Mouse (Mus musculus) CD4-positive, CD25-positive, alpha-beta regulatory T cell, adult 2 months (primary cell): ENCODE measurements at regions not wholly inside any gene's neighbourhood (a gene's known extent, or its start where the extent isn't known, plus 50 kb on each side); places are given as distances from the start of the nearest gene placed in this dataset.
A peak's percentile ranks its signal among the peaks of the same experiment; 100 is the strongest.
"Not testable (repeated sequence)": the region's sequence is repeated elsewhere in the genome, so short reads cannot be mapped to it uniquely, and the experiment has no call there.

Experiments
- DNase-seq: peaks from one replicate; pipeline ENCODE4 v3.0.0-alpha.2; 2012; ENCODE audit warnings: low read depth, low spot score

DNA sequence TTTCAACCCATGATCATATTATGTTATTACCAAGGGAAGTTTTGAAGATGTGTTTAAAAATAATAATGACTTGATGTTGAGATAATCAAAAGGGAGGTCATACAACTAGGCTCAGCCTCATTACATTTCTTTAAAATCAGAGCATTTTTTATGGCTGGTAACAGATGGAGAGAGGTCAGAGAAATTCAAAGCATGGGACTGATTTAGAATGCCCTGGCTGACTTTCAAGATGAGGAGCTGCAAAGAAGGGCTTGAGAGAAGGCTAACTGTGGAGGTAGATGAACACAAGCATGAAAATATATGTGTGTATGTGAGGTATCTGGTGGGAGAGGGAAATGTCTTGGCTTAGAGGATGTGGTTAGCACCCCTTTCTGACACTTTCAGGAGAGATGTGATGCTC is 502.6 kb upstream of the Gdi2 start:
- DNase-seq: not testable (repeated sequence)

DNA sequence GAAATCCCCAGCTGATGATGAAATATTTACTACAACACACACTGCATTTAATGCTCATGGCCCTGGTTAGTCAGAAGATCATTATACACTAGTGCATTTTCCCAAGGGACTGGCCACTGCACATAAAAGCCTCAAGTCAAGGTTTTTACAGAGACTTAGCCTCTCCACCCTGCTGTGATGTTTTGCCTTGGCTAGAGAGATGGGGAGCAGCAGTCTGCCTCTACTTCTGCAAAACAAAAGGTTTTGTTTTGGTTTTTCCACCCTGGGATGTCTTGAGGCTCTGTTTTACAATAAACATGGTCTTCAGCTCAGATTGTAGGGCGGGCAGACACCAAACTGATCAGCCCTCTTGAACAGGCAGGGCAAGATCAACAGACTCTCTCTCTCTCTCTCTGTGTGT is 500.9 kb upstream of the Gdi2 start:
- peak; percentile 3 for DNase-seq

DNA sequence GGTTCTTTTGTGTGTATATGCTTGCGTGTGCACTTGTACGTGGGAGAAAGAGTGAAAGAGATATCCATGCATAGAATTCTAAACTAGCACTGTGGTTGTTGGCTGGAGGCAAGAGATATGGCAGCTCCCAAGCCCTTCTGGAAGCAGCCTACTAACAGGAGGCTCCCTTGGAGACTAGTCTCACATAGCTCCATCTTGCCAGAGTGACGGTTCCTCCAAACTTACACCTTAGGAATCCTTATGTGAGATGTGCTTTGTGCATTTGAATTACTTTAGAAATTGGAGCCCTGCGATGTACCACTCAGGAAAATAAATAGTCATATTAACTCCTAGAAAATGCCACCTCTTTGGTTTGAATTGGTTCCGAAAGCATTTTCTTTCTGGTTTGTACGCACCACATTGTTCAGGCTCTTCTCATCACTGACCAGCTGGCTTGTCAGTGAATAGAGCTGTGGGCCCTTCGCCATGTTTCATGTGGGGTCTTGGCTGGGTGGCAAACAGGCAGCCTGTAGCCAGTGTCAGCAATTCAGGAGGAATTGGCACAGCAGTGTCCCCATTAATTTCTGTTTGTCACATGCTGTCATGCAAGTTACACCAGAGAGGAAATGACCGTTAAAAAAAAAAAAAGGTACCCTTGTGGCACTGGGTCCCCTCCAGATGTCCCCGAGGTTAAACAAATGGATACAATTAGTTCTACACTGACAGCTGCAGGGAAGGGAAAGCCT is 491.3 kb upstream of the Gdi2 start:
- not testable (repeated sequence) for DNase-seq

DNA sequence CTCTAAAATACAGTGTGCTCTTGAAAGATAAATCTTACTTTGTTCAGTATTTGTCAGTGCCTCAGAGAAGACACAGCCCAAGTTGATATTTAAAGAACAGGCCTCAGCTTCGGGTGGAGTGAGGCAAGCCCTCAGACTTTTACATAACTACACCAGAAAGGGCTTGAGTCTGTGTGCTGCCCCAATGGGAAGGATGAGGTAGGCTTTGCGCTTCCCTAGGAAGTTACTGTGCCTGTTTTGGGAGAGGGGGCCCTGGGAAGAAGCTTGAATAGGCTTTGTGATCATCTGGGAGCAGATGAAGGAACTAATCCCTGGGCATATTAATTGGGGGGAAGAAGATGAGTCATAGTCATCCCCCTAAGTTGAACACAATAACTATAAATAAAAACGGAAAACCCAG is 454.4 kb upstream of the Gdi2 start:
- not testable (repeated sequence) for DNase-seq

DNA sequence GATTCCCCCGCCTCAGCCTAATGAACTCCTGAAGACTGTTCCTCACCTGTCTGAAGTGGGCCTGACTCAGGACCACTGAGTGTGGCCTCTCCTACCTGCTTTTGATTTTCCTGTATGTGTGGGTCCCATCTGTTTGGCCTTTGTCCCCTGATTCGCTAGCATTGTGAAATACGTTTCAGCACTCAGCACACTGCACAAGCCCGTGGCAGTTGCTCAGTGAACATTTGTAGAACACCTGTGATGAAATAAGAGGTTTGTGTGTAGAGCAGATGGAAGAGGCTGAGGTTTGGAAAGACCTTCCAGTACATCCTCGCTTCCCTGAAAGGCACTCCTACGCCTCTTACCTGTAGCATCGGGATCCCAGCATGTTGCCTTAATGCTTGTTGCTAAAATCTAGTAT is 447.9 kb upstream of the Gdi2 start:
- not testable (repeated sequence) for DNase-seq

DNA sequence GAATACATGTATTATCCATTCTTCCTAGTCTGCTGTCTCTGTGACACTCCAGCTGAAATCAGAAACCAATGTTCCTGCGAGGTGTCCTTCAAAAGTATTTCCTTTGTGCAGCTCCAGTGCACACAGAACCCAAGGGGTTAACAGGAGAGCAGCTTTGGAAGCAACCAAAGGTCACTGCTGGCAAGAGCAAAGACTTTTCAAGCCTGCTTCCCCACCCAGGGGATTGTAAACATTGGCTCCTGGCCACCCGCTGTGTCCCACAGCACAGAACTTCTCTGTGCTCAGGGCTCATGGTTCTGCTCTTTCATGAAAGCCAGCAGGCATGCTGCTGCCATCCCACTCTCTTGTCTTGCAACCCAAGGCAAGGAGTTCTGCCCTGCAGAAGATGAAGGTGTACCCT is 431.3 kb upstream of the Gdi2 start:
- DNase-seq: not testable (repeated sequence)

DNA sequence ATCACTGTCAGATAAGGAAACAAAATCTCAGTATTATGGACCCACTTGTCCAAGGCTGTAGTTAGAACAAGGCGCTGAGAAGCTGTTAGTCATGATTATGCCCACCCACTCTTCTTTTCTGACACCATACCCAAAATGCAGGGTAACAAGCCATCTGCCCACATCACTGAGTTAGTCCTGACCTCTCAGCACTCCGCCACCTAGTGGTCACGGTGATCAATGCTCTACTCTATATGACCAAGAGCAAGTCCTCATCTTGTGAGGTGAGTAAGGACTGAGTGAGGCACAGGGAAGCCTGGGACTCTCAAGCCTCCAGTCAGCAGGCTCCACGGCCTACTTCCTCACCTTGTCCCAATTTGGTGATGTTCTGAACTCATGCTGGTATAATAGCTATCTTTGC is 409.7 kb upstream of the Gdi2 start:
- not testable (repeated sequence) for DNase-seq

DNA sequence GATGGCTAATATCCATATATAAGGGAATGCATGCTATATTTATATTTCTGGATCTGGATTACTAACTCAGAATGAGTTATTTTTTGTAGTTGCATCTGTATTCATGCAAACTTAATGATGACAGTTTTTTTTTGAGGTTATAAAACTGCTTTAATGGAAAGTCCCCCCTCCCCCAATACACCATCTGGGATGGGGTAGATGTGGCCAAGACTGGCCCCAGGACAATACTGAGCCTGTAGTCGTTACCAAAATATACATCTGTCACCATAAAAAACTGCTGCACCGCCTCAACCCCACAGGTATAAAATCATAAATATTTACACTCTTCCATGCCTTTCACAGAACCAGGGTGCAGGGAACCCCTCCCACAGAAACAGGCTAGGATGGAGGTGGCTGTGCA is 400.6 kb upstream of the Gdi2 start:
- DNase-seq: not testable (repeated sequence)

DNA sequence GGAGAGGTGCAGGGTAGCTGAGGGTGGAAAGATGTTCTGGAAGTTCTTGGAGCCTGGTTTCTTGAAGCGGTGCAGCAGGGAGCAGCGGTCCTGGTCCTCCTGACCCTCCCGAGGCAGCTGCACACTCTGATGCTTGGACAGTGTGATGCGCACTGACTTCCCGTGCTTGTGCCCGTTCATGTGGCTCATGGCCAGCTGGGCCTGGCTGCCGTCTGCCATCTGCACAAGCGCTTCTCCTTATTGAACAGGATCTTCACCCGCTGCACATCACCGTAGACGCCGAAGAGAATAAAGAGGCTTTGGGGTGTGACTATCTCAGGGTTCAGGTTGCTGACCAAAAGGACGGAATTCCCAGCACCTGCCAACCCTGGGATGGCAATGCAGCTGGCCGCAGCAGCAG is 399.2 kb upstream of the Gdi2 start:
- no peak for DNase-seq

DNA sequence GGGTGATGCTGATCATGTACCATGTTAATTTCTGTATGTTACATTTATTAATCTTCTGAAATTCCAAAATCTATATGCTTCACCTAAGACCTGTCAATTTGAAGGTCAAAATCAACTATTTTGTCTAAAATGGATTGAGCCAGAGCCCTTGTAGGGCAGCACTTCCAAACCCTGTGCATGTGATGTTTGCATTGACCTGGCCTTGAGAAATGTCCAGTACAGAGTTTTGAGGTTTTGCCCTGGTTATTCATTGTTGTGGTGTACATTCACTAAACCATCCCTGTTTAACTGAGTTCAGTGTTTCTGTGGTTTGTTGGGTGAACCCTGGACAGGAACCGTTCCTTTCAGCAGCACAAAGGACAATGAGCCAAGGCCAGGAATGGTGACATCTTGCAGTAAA is 392.4 kb upstream of the Gdi2 start:
- DNase-seq: not testable (repeated sequence)
